In genomic region chr10:44631584-44631983, GRCm38 (mm10) we compare ENCODE assay signal across 18 mouse cellular contexts.
DNase-seq lines count a peak whose midpoint lies in the region; ATAC-seq and TF ChIP-seq lines count a peak whose summit lies in the region.
"Had no signal": no experiment of that assay in that cellular context is flagged by ENCODE, and none has a peak within 500 bp of the region (broad histone marks: within the 10 kb centered on the region; RNA-seq: fewer than 3 reads in every experiment).

No protein-coding gene starts in this region.

- H3K4me3 ChIP-seq in heart, embryonic 12.5 days, result no peak overlapping the region
- no peak overlapping the region for H3K4me3 ChIP-seq in lung, embryonic 14.5 days (ENCODE audit: low read depth, low read length)
- H3K4me3 ChIP-seq: forebrain, embryonic 12.5 days; hindbrain, embryonic 12.5 days; intestine, embryonic 15.5 days; limb, embryonic 10.5 days; myocyte had no signal

- H3K4me1 ChIP-seq in heart, embryonic 12.5 days (replicated peaks), result 0 out of 2 replicates have a peak, but pooled peaks cover 4% of the 10 kb centered on the region
- H3K4me1 ChIP-seq in lung, embryonic 14.5 days (ENCODE audit: insufficient read depth), result no peaks in the 10 kb centered on the region
- H3K4me1 ChIP-seq: forebrain, embryonic 12.5 days; hindbrain, embryonic 12.5 days; intestine, embryonic 15.5 days had no signal

- TF ChIP-seq CTCF in lung, embryonic 14.5 days (IDR thresholded peaks at IDR 0.05; ENCODE audit: low read depth), result no peak

- no peaks in the 10 kb centered on the region for H3K9me3 ChIP-seq in heart, embryonic 12.5 days (replicated peaks)
- H3K9me3 ChIP-seq in lung, embryonic 14.5 days (ENCODE audit: low read depth, low read length), result no peaks in the 10 kb centered on the region
- H3K9me3 ChIP-seq: forebrain, embryonic 12.5 days; hindbrain, embryonic 12.5 days; intestine, embryonic 15.5 days; limb, embryonic 10.5 days had no signal

- H3K4me2 ChIP-seq in heart, embryonic 12.5 days, result no peak overlapping the region
- H3K4me2 ChIP-seq in lung, embryonic 14.5 days, result 0 out of 2 replicates have a peak overlapping the region, but pooled peaks have one; percentile 11
- H3K4me2 ChIP-seq: forebrain, embryonic 12.5 days; hindbrain, embryonic 12.5 days; intestine, embryonic 15.5 days had no signal

- no peaks in the 10 kb centered on the region for H3K36me3 ChIP-seq in heart, embryonic 12.5 days
- H3K36me3 ChIP-seq in lung, embryonic 14.5 days (ENCODE audit: insufficient read depth), result no peaks in the 10 kb centered on the region
- H3K36me3 ChIP-seq in splenic B cell, adult 2 months (ENCODE audit: control insufficient read depth, insufficient read depth, low read length, poor library complexity, severe bottlenecking), result no peaks in the 10 kb centered on the region
- H3K36me3 ChIP-seq: forebrain, embryonic 12.5 days; hindbrain, embryonic 12.5 days; intestine, embryonic 15.5 days; limb, embryonic 10.5 days had no signal

- no peaks in the 10 kb centered on the region for H3K27me3 ChIP-seq in heart, embryonic 12.5 days (replicated peaks)
- no peaks in the 10 kb centered on the region for H3K27me3 ChIP-seq in lung, embryonic 14.5 days (ENCODE audit: insufficient read depth, low read length)
- no peaks in the 10 kb centered on the region for H3K27me3 ChIP-seq in splenic B cell, adult 2 months (ENCODE audit: control insufficient read depth, insufficient read depth, low read length, poor library complexity, severe bottlenecking)
- H3K27me3 ChIP-seq: forebrain, embryonic 12.5 days; hindbrain, embryonic 12.5 days; intestine, embryonic 15.5 days had no signal

- no peak overlapping the region for H3K9ac ChIP-seq in heart, embryonic 12.5 days
- H3K9ac ChIP-seq in lung, embryonic 14.5 days, result no peak overlapping the region
- H3K9ac ChIP-seq: forebrain, embryonic 12.5 days; hindbrain, embryonic 12.5 days; intestine, embryonic 15.5 days had no signal

- 54% methylated on average over 8 of the region's 8 CpGs for WGBS in heart, embryonic 12.5 days
- WGBS in lung, embryonic 14.5 days, result 24% methylated on average over 8 of the region's 8 CpGs

- no peak overlapping the region for H3K27ac ChIP-seq in heart, embryonic 12.5 days (ENCODE audit: poor library complexity, severe bottlenecking)
- no peak overlapping the region for H3K27ac ChIP-seq in lung, embryonic 14.5 days (ENCODE audit: low read depth)
- H3K27ac ChIP-seq: forebrain, embryonic 12.5 days; hindbrain, embryonic 12.5 days; intestine, embryonic 15.5 days; kidney, postnatal 0 days had no signal

- DNase-seq in heart, adult 9 months (ENCODE audit: low spot score in 2 of 2), result peak; percentile 4 to 52
- DNase-seq in lung, embryonic 14.5 days, result peak; percentile 27
- no peak for DNase-seq in lung, postnatal 10 days
- peak; percentile 71 for DNase-seq in splenic B cell, adult 2 months (ENCODE audit: low read depth, low spot score)
- no peak for DNase-seq in adrenal gland, postnatal 4 days (ENCODE audit: low spot score in 2 of 2)
- DNase-seq: cerebellum, adult 9-10 months; embryo, embryonic 11 days; lung, adult 18-20 months; retina, postnatal 1 day; thymus, postnatal 4 days had no signal

- no peak for ATAC-seq in heart, embryonic 12.5 days (ENCODE audit: insufficient number of reproducible peaks, low FRiP score)
- no peak for ATAC-seq in lung, embryonic 14.5 days (ENCODE audit: insufficient read depth)
- ATAC-seq in common myeloid progenitor, adult 5-6 weeks (replicated peaks; ENCODE audit: low read depth, poor library complexity, severe bottlenecking), result peak; percentile 13; the same call in 1 of the 2 replicates
- ATAC-seq: intestine, embryonic 15.5 days had no signal

Comparison
In these comparisons a context has a peak if more than half of its experiments do, and no peak if none do; other contexts are left out.
1. DNase-seq: peak in heart, adult 9 months (2 of 2), lung, embryonic 14.5 days (single experiment) and splenic B cell, adult 2 months (single experiment); none in lung, postnatal 10 days (single experiment) and adrenal gland, postnatal 4 days (0 of 2).